Mouse (Mus musculus) layer of hippocampus, adult 8-10 months (tissue): ENCODE results near the gene Gm20929. TPM values are rescaled to one million over a fixed set of nuclear protein-coding genes. Genes with fewer than 3 reads are reported as not detected.
"Not testable (repeated sequence)": the region's sequence is repeated elsewhere in the genome, so short reads cannot be mapped to it uniquely, and the experiment has no call there.

Source experiments
- DNase-seq, 2 experiments: peaks; one replicate each; pipeline ENCODE4 v3.0.0; 2022; ENCODE audit warnings: low spot score in 2 of 2
- total RNA-seq, 4 experiments: library from RNA; stranded (reverse); gene quantifications; 2 replicates each; pipeline ENCODE4 v1.2.4; 2022

Gene Gm20929
- not detected for total RNA-seq

DNA sequence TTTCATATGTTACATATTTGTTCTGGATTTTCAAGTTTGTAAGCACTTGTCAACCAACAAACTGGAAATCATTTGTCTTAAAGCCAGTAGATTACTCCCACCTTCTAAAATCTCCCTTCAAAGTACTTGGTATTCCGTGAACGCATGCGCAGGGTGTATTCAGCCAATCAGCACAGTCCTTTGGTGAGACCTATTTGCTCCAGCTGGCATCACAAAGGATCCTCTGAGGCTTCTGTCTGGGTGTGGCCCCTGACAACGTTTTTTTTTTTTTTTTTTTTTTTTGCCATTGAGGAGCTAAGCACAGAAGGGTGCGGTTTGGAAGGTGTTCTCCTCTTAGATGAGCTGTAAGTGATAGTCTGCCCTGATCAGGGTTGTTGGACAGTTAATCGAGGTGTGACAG, at the start of gene Gm20929:
Gm20929 (plus strand) TSS at position 301 of the 400 bp plus-strand sequence.
- not testable (repeated sequence) for DNase-seq
